Mouse (Mus musculus) embryonic facial prominence, embryonic 14.5 days (tissue): Measurements from ENCODE around the gene Dact1. TPM values are rescaled to one million over a fixed set of nuclear protein-coding genes. Genes with fewer than 3 reads are reported as not detected.

Experiments used
- ATAC-seq: fragments of 200-750 bp; cut with Nextera tagmentation; 2 replicates; pipeline ENCODE4 v1.8.0; 2017; ENCODE audit warnings: low read depth, moderate number of reproducible peaks, moderate TSS enrichment
- DNase-seq: peaks from one replicate; pipeline ENCODE4 v3.0.0-alpha.2; 2015; ENCODE audit warnings: low spot score
- H3K27ac ChIP-seq: fragments of 300-500 bp; sonication (generic); replicated peaks from 2 replicates; pipeline ENCODE4 v1.5.1; 2014; ENCODE audit warnings: low read depth, mild to moderate bottlenecking, low read length, moderate library complexity
- H3K27me3 ChIP-seq: fragments of 300-500 bp; sonication (generic); replicated peaks from 2 replicates; pipeline ENCODE4 v1.6.1; 2014; ENCODE audit warnings: low read length; ENCODE audit not compliant: control insufficient read depth, insufficient read depth
- H3K36me3 ChIP-seq: fragments of 300-500 bp; sonication (generic); 2 replicates; pipeline ENCODE4 v1.6.1; 2014; ENCODE audit warnings: low read length, mixed read lengths; ENCODE audit not compliant: control insufficient read depth, insufficient read depth
- H3K4me1 ChIP-seq: fragments of 300-500 bp; sonication (generic); 2 replicates; pipeline ENCODE4 v1.6.1; 2014; ENCODE audit warnings: antibody characterized with exemption, low read length; ENCODE audit not compliant: control insufficient read depth, insufficient read depth
- H3K4me2 ChIP-seq: fragments of 300-500 bp; sonication (generic); 2 replicates; pipeline ENCODE4 v1.6.1; 2014; ENCODE audit warnings: low read depth, mild to moderate bottlenecking, low read length, moderate library complexity, mixed read lengths
- H3K4me3 ChIP-seq: fragments of 300-500 bp; sonication (generic); 2 replicates; pipeline ENCODE4 v1.5.1; 2014; ENCODE audit warnings: low read depth, mild to moderate bottlenecking, low read length
- H3K9ac ChIP-seq: fragments of 300-500 bp; sonication (generic); 2 replicates; pipeline ENCODE4 v1.6.1; 2014; ENCODE audit warnings: low read depth, mild to moderate bottlenecking, low read length, moderate library complexity, mixed read lengths
- H3K9me3 ChIP-seq: fragments of 300-500 bp; sonication (generic); 2 replicates; pipeline ENCODE4 v1.6.1; 2016; ENCODE audit warnings: low read length; ENCODE audit not compliant: control insufficient read depth
- WGBS: fragments of 180-500 bp; shearing (Covaris S2); extraction: QIAGEN DNeasy Blood & Tissue Kit; methylation state at CpG from one replicate; pipeline ENCODE4 v1.1.7; 2014; 5-methylcytosine and 5-hydroxymethylcytosine counted together
- polyA plus RNA-seq: library from polyadenylated mRNA; unstranded; fragments of >200 nt; fragmentation: Nextera tagmentation; extraction: Ambion mirVana; gene quantifications from 2 replicates; pipeline ENCODE4 v1.2.1, GENCODE M21; 2014

Dact1 gene
- polyA plus RNA-seq, 1 experiment from 2014 or later: 19.1 TPM

DNA sequence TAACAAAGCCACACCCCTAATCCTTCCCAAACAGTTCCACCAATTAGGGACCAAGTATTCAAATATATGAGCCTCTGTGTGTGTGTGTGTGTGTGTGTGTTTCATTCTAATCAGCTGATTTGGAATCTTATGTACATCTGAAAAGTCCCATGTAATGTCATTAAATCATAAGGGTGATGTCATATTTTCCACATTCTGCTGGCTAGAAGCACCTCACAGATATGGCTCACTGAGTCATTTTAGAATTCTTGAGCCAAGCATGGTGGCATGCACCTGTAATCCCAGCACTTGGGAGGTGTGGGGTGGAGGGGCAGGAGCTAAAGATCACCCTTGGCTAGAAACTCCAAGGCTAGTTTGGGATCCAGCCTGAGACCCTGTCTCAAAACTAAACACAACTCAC, 24.3 kb upstream of the Dact1 start:
- H3K4me3 ChIP-seq: no peak overlapping the region

DNA sequence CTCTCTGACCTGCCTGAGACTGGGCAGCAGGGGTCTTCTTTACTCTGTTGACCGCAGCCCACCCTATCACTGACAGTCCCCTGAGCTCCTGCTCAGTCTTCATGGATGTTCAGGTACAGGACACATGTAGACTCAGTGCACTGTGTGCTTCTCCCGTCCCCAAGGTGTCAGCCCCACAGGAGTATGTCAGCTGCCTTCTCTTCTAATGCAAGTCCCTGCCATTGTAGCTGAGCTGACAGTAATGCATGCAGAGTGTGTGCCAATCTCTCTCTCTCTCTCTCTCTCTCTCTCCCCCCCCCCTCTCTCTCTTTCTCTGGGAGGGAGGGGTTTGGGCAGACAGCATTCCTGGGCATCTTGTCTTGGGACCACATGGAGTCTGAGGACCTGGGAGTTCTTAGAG, 19.2 kb upstream of the Dact1 start:
- H3K36me3 ChIP-seq: no peaks in the 10 kb centered on the region
- no peak overlapping the region for H3K4me3 ChIP-seq
- H3K4me1 ChIP-seq: no peaks in the 10 kb centered on the region; the same call in 1 of the 2 replicates
- ATAC-seq (no peak), DNase-seq (no peak)
- WGBS: 60% methylated on average over 2 of the region's 2 CpGs
- H3K9ac ChIP-seq: no peak overlapping the region
- no peak overlapping the region for H3K27ac ChIP-seq
- H3K4me2 ChIP-seq: no peak overlapping the region
- no peaks in the 10 kb centered on the region for H3K27me3 ChIP-seq
- H3K9me3 ChIP-seq: no peaks in the 10 kb centered on the region

More for the DNA sequence above, 24.3 kb upstream of the Dact1 start:
- peaks cover 7% of the 10 kb centered on the region for H3K9me3 ChIP-seq
- ATAC-seq (no peak), DNase-seq (no peak)
- H3K4me1 ChIP-seq: no peaks in the 10 kb centered on the region; the same call in 1 of the 2 replicates
- H3K36me3 ChIP-seq: no peaks in the 10 kb centered on the region
- H3K4me2 ChIP-seq: no peak overlapping the region
- H3K27ac ChIP-seq: no peak overlapping the region
- H3K27me3 ChIP-seq: no peaks in the 10 kb centered on the region
- H3K9ac ChIP-seq: no peak overlapping the region

DNA sequence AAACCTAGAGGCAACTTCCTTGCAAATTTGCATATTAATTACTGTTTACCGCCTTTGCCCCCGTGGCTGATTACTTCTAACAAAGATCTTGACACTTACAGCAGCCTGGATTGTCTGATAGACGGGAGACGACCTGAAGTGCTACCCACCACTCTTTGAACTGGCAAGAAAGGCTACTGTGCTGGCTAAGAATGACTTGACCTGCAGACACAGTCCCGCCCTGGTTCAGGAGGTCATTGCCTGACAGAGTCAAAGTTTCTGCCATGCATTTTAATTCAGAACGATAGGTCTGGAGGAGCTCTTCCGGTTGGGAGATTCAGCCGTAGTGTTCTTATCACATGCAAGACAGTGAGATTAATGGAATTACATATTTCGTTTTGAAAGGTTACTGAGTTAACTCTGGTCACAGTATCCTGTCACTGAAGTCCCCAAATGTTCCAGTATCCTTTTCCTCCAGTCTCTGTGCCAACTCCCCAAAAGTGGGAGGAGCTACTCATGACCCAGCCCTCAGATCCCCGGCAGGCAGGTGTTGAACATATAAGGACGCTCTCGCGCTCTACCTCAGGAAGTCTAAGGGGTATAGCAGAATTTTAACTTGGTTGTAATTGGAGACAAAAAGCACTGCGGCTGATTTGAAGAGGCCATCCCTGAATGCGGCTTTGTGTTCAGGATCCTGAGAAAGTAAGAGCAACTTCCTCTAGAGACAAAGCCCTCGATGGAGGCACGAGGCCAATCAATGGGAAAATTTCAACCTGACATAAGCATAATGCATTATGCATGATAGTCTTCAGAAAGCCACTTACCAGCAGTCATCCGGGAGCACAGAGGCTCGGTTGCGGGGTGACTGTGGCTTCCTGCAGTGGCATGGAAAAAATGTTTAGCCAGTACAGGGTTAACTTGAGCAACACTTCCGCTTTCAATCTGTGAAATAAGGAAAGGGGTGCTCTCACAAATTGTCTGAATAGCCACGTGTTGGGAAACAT, 15.4 kb upstream of the Dact1 start:
- DNase-seq: no peak
- Histone ChIP-seq H3K9ac (no peak overlapping the region), H3K4me3 (peak overlapping the region; percentile 7; the same call in 1 of the 2 replicates), H3K27me3 (no peaks in the 10 kb centered on the region), H3K4me1 (peaks cover 3% of the 10 kb centered on the region), H3K36me3 (no peaks in the 10 kb centered on the region), H3K4me2 (peak overlapping the region; percentile 41), H3K9me3 (no peaks in the 10 kb centered on the region), H3K27ac (no peak overlapping the region)
- ATAC-seq: no peak
- whole genome bisulfite sequencing: 23% methylated on average over 22 of the region's 22 CpGs

DNA sequence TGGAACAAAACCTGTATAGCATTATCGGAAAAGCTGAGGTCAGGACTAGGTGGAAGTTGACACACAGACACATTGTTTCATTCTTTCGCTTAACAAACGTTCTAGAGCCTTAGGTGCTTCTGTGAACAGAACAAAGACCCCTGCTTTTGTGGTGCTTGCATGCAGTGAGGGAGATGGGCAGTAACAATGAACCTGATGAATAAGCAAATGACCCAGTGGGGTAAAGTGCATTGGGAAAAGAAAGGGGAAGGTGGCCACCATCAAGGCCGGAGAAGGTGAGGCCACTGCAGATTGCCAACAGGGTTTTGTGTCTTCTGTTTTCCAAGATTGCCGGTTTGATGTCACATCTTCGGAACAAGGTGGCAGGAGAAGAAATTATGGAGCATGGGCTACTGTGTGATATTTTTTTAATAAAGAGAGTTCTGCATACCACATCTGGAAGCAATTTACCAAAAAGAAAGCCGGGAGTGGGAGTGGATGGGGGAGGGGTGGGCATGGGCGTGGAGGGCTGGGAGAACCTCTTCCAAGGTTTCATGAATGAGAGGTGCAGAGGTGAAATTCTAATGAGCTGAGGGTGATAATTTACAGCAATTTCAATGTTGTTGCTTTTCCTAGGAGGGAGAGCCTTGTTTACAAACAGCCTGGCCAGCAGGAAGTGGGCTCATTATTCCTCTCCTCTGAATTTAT, 12.7 kb upstream of the Dact1 start:
- Histone ChIP-seq H3K4me2 (no peak overlapping the region), H3K36me3 (no peaks in the 10 kb centered on the region), H3K27me3 (no peaks in the 10 kb centered on the region), H3K4me3 (no peak overlapping the region), H3K9me3 (no peaks in the 10 kb centered on the region), H3K27ac (no peak overlapping the region), H3K9ac (no peak overlapping the region), H3K4me1 (peaks cover 12% of the 10 kb centered on the region)
- WGBS: 22% methylated on average over 8 of the region's 8 CpGs
- DNase-seq (no peak), ATAC-seq (no peak)

DNA sequence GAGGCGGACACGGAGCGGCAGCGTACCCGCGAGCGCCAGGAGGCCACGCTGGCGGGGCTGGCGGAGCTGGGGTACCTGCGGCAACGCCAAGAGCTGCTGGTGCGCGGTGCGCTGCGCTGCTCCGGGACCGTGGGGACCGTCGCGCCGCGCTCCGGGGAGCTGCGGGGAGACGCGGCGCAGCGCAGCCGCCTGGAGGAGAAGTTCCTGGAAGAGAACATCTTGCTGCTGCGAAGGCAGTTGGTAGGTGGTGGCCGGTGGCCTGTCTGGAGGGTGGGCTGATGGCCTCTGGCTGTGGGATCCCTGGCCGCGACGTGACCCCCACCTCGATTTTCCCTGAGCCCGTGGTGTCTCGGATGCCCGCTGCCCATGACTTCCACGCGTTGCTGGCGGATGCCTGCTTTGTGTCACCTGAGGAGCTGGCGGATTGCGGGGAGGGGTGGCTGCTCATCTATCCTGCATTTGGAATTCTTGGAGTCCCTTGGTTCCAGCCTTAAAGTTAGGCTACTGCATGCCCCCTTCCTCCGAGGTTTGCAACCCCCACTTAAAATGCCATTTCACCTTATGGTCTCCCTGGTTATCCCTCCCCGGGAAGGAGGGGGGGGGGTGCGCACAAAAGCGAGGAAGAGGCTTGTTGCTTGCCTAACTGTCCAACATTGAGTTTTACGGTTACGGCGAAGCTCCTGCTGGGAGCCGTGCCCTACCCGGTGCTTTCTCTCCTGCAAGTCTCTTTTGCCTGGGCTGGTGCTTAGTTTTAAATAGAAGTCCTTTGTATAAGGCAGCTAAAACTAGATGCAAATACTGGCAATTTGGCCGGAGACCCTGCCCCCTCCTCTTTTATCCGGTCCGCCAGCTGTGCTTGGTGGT, 616 bp downstream of the Dact1 start:
- no peaks in the 10 kb centered on the region for H3K27me3 ChIP-seq
- DNase-seq (peak; percentile 33), ATAC-seq (peak; percentile 60)
- H3K9me3 ChIP-seq: no peaks in the 10 kb centered on the region
- H3K4me3 ChIP-seq: peak overlapping the region; percentile 89
- peaks cover 3% of the 10 kb centered on the region; the same call in 1 of the 2 replicates for H3K4me1 ChIP-seq
- under 1% methylated on average over 34 of the region's 56 CpGs for WGBS
- peak overlapping the region; percentile 94 for H3K27ac ChIP-seq
- H3K4me2 ChIP-seq: peak overlapping the region; percentile 76
- peak overlapping the region; percentile 98 for H3K9ac ChIP-seq
- peaks cover 27% of the 10 kb centered on the region for H3K36me3 ChIP-seq

DNA sequence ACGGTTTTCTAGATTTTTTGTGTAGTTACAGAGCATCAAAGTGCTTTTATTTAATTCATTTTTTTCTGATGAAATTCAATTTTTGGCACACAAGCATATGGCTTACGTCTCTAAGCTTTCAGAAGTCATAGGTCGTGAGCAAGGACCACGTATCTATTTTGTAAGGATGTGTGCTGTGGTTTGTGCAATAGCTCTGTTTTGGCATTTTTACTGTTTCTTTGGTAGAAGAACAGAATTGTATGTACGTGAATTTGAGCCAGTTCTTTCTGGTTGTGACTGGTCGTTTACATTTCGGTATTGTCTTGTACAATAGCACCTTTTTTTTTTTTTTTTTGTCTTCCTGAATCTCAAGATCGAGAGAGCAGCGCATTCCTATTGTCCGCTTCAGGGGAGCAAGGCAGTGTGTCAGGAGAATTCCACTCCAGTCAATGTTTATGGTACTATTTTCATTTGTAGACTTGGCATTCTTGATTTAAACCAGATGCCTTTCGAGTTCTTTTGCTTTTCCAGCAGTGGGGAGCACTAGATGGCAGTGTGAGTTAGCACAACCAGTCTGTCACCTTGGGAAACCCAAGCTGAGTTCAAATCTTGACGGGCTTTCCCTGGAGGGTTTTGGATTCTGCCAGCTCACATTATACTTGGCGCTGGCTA, 1.7 kb downstream of the Dact1 start:
- peak; percentile 95 for DNase-seq
- 6% methylated on average over 13 of the region's 13 CpGs for WGBS
- Histone ChIP-seq H3K4me3 (peak overlapping the region; percentile 89), H3K9ac (peak overlapping the region; percentile 98), H3K36me3 (peaks cover 37% of the 10 kb centered on the region), H3K4me1 (peaks cover 3% of the 10 kb centered on the region; the same call in 1 of the 2 replicates), H3K27me3 (no peaks in the 10 kb centered on the region), H3K4me2 (peak overlapping the region; percentile 76), H3K9me3 (no peaks in the 10 kb centered on the region), H3K27ac (peak overlapping the region; percentile 94)
- ATAC-seq: peak; percentile 26; the same call in 1 of the 2 replicates

DNA sequence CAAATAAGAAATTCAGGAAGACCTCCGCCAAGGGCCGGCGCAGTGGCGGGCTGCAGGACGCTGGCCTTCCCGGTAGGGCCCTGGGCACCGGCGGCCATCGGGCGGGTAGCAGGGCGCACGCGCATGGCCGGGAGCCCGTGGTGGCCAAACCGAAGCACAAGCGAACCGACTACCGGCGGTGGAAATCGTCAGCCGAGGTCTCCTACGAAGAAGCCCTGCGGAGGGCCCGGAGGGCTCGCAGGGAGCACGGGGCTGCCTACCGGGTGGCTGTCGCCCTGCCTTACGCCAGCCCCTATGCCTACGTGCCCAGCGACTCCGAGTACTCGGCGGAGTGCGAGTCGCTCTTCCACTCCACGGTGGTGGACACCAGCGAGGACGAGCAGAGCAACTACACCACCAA, 8.6 kb downstream of the Dact1 start:
- no peak for ATAC-seq

More for the DNA sequence above, 8.6 kb downstream of the Dact1 start:
- no peaks in the 10 kb centered on the region for H3K27me3 ChIP-seq
- H3K36me3 ChIP-seq: peaks cover 69% of the 10 kb centered on the region
- 87% methylated on average over 28 of the region's 40 CpGs for WGBS
- H3K4me3 ChIP-seq: no peak overlapping the region
- H3K4me1 ChIP-seq: no peaks in the 10 kb centered on the region
- no peak for DNase-seq
- no peak overlapping the region for H3K9ac ChIP-seq
- H3K27ac ChIP-seq: no peak overlapping the region
- peaks cover 13% of the 10 kb centered on the region; the same call in 1 of the 2 replicates for H3K9me3 ChIP-seq
- no peak overlapping the region for H3K4me2 ChIP-seq
